Mouse (Mus musculus) regulatory T cell (primary cell): ENCODE results near the gene Hhat.

ENCODE experiments used
- in situ Hi-C: fragments of 300-600 bp; cut with MboI, MseI; formaldehyde crosslinking; loops from one replicate; pipeline ENCODE4 v1.15.1; 2025; ENCODE audit warnings: high pct_unique_total_duplicates

Hhat gene

DNA sequence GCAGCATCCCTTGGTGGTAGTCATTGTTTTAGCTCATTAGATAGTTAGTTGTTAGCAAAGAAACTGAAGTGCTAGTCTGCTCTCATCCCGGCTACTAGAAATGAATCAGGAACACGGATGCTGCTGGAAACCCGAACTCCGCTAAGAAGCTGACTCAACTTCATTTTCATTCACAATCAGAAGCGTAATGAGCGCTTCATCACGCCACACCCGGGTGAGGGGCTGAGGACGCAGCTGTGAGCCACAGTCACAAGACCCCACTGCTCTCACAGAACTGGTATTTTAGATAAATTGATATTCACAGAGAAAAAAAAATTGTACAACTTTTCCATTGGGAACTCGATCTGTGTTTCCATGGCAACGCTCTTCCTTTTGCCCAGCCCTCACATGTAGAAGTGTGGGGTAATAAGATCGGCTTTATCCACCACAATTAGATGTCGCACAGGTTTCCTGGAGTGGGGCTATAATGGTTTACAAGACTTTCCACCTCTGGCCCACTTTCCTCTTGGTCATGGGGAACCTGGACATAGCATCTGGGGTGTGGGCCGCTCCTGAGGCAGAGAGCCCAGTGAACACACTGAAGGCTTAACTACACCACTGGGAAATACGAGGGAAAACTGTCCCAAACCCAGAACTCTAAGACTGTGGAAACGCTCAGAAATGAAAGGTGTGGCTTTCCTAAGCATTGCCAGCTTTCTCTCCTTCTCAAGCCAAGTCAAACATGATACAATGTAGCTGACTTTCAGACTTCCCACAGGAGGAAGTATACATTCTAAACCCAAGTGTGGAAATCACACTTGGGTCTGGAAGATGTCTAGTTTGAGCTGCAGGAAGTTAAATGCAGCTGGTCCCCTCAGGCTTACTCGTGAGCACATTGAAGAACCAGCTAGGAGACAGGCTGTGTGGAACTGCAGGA, 14.3 kb upstream of the Hhat start:
- in situ Hi-C loops: no loop called here

DNA sequence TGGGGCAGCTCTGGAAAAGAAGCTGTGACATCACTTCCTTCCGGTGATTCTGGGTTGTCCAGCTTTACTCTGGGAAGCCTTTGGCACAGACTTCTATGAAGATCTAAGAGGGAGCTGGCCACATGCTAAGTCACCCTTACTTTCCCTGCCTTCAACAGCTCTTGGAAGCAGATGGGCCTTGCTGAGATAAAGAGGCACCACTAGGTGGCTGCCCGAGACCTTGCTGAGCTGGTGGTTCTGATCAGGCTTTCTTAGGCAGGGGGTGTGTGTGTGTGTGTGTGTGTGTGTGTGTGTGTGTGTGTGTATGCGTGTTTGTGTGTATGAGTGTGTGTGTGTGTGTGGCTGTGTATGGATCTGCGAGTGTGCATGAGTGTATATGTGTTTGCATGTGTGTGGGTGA, 13.4 kb upstream of the Hhat start:
- in situ Hi-C loops: no loop called here

GRCm38 (mm10) chr1:192781256-192781655, 10.2 kb upstream of the Hhat start:
- in situ Hi-C loops: no loop called here

DNA sequence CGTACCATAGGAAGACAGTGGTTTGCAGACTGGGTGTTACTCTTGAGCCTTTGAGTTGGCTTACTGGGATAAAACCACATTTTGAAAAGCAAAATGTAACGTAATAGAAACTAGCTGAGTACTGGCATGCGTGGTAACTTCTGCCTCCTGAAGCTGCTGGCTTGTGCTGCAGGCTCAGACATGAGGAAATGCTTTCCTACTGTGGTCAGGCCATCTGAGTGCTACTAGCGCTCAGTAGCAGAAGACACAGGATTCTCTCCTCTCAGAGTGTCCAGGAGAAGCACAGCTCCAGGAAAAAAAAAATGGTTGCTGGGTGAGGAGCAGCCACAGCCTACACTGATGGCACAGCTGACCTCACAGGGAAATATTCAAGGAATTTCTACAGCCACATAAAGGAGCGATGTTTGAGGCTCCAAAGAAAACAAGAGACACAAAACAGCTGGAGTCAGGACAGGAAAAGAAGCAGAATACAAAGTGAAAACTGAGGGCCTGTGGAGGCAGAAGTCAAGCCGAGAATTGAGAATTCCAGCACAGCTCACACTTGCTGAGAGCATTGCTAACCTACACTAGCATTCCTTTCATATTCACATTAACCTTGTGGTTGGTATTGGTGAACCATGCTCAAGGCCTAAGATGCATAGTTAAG, 8.0 kb upstream of the Hhat start:
- in situ Hi-C loops: no loop called here

DNA sequence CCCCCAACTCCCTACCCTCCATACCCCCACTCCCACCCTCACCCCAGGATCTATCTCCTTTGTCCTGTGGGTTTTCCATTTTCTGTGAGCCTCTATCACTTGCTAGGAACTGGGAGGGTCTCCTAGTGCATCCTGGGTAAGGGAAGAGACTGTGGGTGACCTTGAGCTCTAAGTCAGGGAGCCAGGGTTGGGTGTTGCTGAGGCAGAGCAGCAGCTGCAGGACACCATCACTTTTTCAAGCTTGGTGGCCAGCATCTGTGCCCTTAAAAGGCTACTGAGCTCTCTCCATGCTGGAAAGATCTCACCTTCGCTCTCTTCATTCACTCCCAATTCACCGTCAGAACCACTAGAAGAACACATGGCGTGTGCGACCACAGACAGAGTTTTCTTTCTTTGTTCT, 7.2 kb upstream of the Hhat start:
- in situ Hi-C loops: no loop called here

- in situ Hi-C loops: loop anchor here (5.0 to 25.0 kb wide), 2 partner anchors 352 to 1858 kb away; partner anchors contain the start of gene Rps6kc1
Observed at GRCm38 (mm10) chr1:192770130-192770494, 911 bp downstream of the Hhat start.

DNA sequence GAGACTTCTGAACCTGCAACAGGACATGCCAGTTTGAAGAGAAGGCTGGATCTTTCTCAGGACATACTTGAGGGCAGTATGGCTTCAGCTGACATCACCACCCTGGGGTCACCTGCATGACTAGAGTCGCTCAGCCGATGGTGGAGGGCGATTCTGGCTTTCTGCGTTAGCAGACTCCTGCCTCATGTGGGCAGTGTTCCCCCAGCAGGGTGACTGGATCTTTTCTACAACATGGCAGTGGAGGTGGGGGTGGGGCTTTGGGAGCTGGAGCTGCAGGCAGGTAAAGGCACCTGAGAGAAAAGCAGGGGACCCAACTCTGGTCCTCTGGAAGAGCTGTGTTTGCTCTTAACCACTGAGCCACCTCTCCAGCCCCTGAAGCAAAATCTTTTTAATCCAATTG, 5.5 kb downstream of the Hhat start:
- in situ Hi-C loops: loop anchor here (25.0 kb wide), 1 partner anchor 1853 kb away; the partner anchor contains the start of gene Rps6kc1

DNA sequence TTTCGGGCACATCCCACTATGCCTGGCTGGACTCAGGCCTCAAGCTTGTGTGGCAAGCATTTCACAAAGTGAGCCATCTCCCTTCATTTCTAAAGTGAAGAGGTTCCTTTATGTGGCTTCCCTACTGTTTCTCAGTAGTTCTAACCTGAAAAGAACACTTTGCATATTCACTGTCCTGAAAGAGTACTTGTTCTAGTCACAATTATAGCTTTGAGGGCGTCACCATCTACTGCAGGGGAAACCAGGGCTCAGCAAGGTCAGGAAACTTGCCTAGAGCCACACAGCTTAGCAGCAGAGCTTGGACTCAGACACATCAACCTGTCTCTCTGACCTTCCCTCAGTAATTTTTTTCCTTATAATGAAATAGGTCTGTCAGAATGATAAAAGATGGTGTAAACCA, 6.5 kb downstream of the Hhat start:
- in situ Hi-C loops: loop anchor here (25.0 kb wide), 1 partner anchor 1852 kb away; the partner anchor contains the start of gene Rps6kc1

GRCm38 (mm10) chr1:192762946-192763933, 7.8 kb downstream of the Hhat start:
- in situ Hi-C loops: loop anchor here (25.0 kb wide), 1 partner anchor 1851 kb away; the partner anchor contains the start of gene Rps6kc1

DNA sequence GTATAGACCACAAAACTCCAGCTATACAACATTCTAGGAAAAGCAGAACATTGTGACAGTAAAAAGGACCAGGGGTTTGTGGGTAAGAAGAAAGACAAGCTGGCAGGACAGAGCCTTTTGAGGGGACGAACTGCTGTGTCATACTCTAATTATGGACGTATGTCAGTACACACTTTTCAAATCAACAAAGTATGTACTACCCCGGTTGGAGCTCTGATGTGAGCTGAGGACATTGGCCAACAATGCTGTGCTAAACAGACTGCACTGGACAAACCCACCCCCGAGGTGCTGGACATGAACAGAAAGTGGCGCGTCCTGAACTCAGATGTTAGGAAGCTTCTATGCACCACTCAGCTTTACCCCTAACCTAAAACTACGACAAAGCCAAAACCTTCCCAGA, 14.3 kb downstream of the Hhat start:
- in situ Hi-C loops: loop anchor here (25.0 kb wide), 1 partner anchor 1844 kb away; the partner anchor contains the start of gene Rps6kc1

DNA sequence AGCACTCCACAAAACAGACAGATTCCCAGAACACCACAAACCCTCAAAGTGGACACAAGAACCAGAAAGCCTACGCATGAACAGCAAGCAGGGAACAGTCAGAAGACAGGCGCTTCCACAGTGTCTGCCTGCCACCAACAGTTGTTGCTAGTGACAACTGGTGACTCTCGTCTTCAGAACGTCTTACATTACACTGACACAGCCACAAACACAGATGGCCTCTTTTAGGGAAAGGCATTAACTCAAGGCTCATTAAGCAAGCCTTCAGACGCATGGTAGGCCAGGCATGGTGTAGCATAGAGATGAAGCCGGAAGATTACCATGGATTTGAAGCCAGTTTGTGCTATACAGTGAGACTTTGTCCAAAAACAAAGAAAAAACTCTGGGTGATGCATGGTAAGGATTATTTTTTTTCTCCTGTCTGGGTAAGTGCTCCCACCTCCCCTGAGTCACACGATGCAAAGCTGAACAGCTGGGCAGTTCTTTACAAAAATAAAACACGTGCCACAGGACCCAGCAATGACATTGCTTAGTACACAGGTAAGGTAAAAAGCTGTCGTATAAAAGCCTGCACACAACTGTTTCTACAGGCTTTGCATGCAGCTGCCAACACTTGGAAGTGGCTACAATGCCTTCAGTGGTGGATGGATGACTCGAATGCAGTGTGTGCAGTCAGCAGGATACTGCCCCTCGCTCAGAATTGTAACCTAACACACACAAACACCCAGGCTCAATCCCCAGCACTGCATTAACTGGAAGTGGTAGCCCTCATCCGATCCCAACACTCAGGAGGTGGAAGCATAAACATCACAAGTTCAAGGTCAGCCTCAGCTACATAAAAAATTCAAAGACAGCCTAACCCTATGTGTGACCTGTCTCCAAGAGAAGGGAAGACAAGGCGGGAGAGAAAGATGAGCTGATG, 15.1 kb downstream of the Hhat start:
- in situ Hi-C loops: loop anchor here (25.0 kb wide), 1 partner anchor 1844 kb away; the partner anchor contains the start of gene Rps6kc1

DNA sequence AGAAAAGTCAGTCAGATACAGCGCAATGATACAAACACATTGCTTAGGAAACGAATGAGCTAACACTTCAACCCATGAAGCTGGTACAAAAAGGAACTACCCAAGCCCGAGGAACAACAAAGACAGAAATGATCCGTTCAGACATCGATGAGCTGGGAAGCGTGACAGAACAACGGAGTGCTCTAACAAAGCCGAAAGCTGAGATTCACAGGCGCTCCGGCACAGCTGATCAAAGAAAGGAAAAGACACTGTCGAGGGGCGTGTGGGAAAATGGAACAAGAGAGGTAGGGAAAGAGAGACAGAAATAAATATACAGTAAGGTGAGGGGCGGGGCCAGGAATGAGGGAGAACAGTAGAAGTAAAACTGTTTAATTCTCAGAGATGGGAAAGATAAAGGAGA, 15.8 kb downstream of the Hhat start:
- in situ Hi-C loops: loop anchor here (25.0 kb wide), 1 partner anchor 1843 kb away; the partner anchor contains the start of gene Rps6kc1

DNA sequence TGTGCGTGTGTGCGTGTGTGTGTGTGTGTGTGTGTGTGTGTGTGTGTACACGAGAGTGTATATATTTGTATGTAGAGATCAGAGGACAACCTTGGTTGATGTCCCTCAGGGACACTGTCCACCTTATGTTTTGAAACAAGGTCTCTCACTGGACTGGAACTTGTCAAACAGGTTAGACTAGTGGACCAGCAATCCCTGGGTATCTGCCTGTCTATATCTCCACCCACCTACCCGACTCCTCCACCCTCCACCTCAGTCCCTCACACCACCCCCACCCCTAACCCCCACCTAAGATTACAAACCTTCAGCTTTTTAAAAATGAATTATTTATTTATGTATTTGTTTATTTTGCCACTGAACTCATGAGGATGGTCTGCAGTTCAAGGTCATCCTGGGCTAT, 16.8 kb downstream of the Hhat start:
- in situ Hi-C loops: loop anchor here (5.0 to 25.0 kb wide), 2 partner anchors 383 to 1842 kb away; partner anchors contain the start of gene Rps6kc1

DNA sequence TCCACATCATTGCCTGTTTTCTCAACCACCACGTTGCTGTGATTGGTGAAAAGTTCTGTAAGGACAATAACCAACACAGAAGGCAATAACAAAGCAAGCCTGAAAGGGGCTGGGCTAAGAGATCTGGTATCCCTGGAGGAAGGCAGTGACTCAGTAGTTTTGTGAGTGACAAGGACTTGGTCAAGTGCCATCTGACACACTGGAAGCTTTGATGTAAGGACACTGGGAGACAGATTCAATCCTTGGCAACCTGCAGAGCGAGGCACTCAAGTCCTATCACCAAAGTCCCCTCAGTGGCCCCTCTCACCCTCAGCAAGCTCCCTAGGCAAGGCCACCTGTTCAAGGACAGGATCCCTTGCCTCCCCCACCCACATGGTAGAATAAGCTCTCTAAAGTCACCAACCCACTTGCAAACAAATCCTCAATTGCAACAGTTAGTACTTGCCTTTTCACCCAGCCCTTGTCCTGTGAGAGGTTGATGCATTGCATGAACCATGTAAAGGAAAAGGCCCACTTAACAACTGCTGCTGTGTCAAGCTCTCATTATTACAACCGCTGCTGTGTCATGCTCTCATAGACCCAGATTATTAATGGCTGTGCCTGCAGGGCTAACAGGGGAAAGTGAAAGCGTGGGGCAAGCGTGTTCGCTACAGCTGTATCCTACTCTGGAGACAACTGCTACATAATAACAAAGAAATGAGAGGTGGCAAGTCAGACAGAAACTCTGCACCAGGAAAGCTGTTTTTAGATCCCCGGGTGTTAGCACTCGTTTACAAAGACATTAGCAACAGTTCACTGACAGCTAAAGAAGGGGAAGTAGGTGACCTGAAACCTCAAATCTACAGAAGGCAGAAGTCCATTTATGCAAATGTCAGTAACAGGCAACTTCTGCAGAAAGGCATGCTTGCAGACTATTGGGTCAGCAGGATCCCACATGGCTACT, 18.1 kb downstream of the Hhat start:
- in situ Hi-C loops: loop anchor here (5.0 to 25.0 kb wide), 2 partner anchors 384 to 1841 kb away; partner anchors contain the start of gene Rps6kc1

GRCm38 (mm10) chr1:192750042-192750437, 21.0 kb downstream of the Hhat start:
- in situ Hi-C loops: loop anchor here (5.0 to 25.0 kb wide), 2 partner anchors 387 to 1838 kb away; partner anchors contain the start of gene Rps6kc1

- in situ Hi-C loops: loop anchor here (5.0 to 25.0 kb wide), 2 partner anchors 388 to 1837 kb away; partner anchors contain the start of gene Rps6kc1
Observed at GRCm38 (mm10) chr1:192749270-192750041, 21.6 kb downstream of the Hhat start.

DNA sequence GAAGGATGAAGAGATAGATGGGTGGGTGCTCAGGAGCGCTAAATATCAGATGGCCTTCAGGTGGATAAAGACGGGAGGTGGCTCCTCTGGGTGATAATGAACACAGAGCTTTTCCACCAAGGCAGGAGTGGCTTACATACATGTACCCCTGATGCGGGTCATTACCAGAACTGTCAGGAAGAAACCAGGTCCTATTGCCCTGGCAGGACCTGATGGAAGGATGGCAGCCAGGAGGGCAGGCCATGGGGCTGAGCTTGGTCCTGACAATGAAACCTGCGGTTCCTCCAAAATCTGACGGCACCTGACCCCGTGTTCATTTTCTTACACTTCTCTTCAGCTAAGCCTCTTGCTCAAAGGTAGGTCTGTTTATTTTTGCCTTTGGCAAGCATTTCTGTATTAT, 24.8 kb downstream of the Hhat start:
- in situ Hi-C loops: no loop called here
